Mouse (Mus musculus) CH12.LX (cell line): ENCODE results near the gene Gas2l2. TPM values are rescaled to one million over a fixed set of nuclear protein-coding genes. Genes with fewer than 3 reads are reported as not detected.

ENCODE experiments used
- DNase-seq: peaks from one replicate; pipeline ENCODE4 v3.0.0-alpha.2; 2013; ENCODE audit errors: extremely low read depth
- H3K27ac ChIP-seq: 2 replicates; pipeline ENCODE4 v1.5.1; 2012; ENCODE audit warnings: low read depth, mild to moderate bottlenecking, control low read depth, moderate library complexity; ENCODE audit not compliant: insufficient read depth
- H3K27me3 ChIP-seq: replicated peaks from 2 replicates; pipeline ENCODE3; 2012; ENCODE audit warnings: inconsistent platforms
- H3K36me3 ChIP-seq, 2 experiments: replicated peaks in 1 of 2; 2 replicates each; pipeline versions ENCODE3 to v1.6.1; 2012; ENCODE audit warnings: inconsistent platforms in 1 of 2, low read length in 1 of 2, mild to moderate bottlenecking in 1 of 2, mixed read lengths in 1 of 2, moderate library complexity in 1 of 2; ENCODE audit not compliant: control insufficient read depth in 1 of 2, insufficient read depth in 1 of 2
- H3K4me1 ChIP-seq, 2 experiments: 2 replicates each; pipeline ENCODE4 v1.6.1; 2012; ENCODE audit warnings: inconsistent platforms in 1 of 2, moderate library complexity in 1 of 2; ENCODE audit not compliant: insufficient read depth in 2 of 2, control insufficient read depth in 1 of 2
- H3K4me2 ChIP-seq: 2 replicates; pipeline ENCODE4 v1.6.1; 2012; ENCODE audit warnings: low read depth, mild to moderate bottlenecking, control low read depth; ENCODE audit not compliant: poor library complexity, insufficient read depth, severe bottlenecking
- H3K4me3 ChIP-seq, 3 experiments: fragments of 150-350 bp in 1 of 3; sonication (generic) in 1 of 3; replicated peaks in 1 of 3; 2 replicates each; pipeline versions ENCODE3 to v1.5.1; 2011 to 2012; ENCODE audit warnings: low read depth in 2 of 3, low read length in 2 of 3, mild to moderate bottlenecking in 2 of 3, moderate library complexity in 2 of 3, control low read depth in 1 of 3, improper control_type of control experiment in 1 of 3, inconsistent platforms in 1 of 3, mixed read lengths in 1 of 3; ENCODE audit not compliant: poor library complexity in 1 of 3
- H3K79me2 ChIP-seq: replicated peaks from 2 replicates; pipeline ENCODE4 v1.6.1; 2012; ENCODE audit warnings: mild to moderate bottlenecking, moderate library complexity; ENCODE audit not compliant: control insufficient read depth, poor library complexity, insufficient read depth, severe bottlenecking; ENCODE audit errors: extremely low read depth
- H3K9ac ChIP-seq: 2 replicates; pipeline ENCODE4 v1.6.1; 2012; ENCODE audit warnings: low read depth, mild to moderate bottlenecking, control low read depth, moderate library complexity; ENCODE audit not compliant: insufficient read depth
- H3K9me3 ChIP-seq: replicated peaks from 2 replicates; pipeline ENCODE3; 2012; ENCODE audit warnings: low read length, inconsistent platforms, mixed read lengths
- BHLHE40 ChIP-seq: IDR thresholded peaks from 2 replicates; pipeline ENCODE4 v1.6.1; 2011; ENCODE audit warnings: mild to moderate bottlenecking, low read depth, low read length, improper control_type of control experiment
- CHD2 ChIP-seq: IDR thresholded peaks from 2 replicates; pipeline ENCODE4 v1.6.1; 2011; ENCODE audit warnings: low read length, improper control_type of control experiment
- E2F4 ChIP-seq: IDR thresholded peaks from 2 replicates; pipeline ENCODE4 v1.6.1; 2011; ENCODE audit warnings: low read depth, low read length, improper control_type of control experiment; ENCODE audit not compliant: insufficient replicate concordance
- ETS1 ChIP-seq: conservative IDR thresholded peaks from 2 replicates; pipeline ENCODE4 v1.6.1; 2012; ENCODE audit warnings: low read depth, mild to moderate bottlenecking, inconsistent platforms, low read length, improper control_type of control experiment, moderate library complexity
- JUN ChIP-seq: IDR thresholded peaks from 2 replicates; pipeline ENCODE4 v1.6.1; 2011; ENCODE audit warnings: low read depth, mild to moderate bottlenecking, low read length, improper control_type of control experiment, moderate library complexity; ENCODE audit not compliant: insufficient read depth
- MEF2A ChIP-seq: IDR thresholded peaks from 2 replicates; pipeline ENCODE4 v1.6.1; 2014; ENCODE audit warnings: low read depth, mild to moderate bottlenecking, inconsistent platforms, low read length, improper control_type of control experiment, borderline replicate concordance
- NELFE ChIP-seq: IDR thresholded peaks from 2 replicates; pipeline ENCODE4 v1.6.1; 2011; ENCODE audit warnings: low read depth, low read length, improper control_type of control experiment
- POLR2A ChIP-seq: IDR thresholded peaks from 2 replicates; pipeline ENCODE4 v1.6.1; 2011; ENCODE audit warnings: low read depth, mild to moderate bottlenecking, improper control_type of control experiment, low read length
- RCOR1 ChIP-seq: conservative IDR thresholded peaks from 2 replicates; pipeline ENCODE4 v1.6.1; 2012; ENCODE audit warnings: low read depth, mild to moderate bottlenecking, inconsistent platforms, low read length, improper control_type of control experiment
- TCF12 ChIP-seq: IDR thresholded peaks from 2 replicates; pipeline ENCODE4 v1.6.1; 2014; ENCODE audit warnings: low read depth, mild to moderate bottlenecking, inconsistent platforms, low read length, improper control_type of control experiment
- USF1 ChIP-seq: IDR thresholded peaks from 2 replicates; pipeline ENCODE4 v1.6.1; 2014; ENCODE audit warnings: low read depth, mild to moderate bottlenecking, inconsistent platforms, low read length, improper control_type of control experiment
- USF2 ChIP-seq: conservative IDR thresholded peaks from 2 replicates; pipeline ENCODE4 v1.6.1; 2011; ENCODE audit warnings: low read depth, low read length, improper control_type of control experiment
- dilution Hi-C: fragments of 300-500 bp; cut with MboI; formaldehyde crosslinking; loops from 2 replicates; pipeline ENCODE4 v1.14.3; 2020; ENCODE audit warnings: low sequenced_read_pairs; ENCODE audit not compliant: extremely low pct_unique_long_range_greater_than_20kb, extremely low pct_ligation_motif_present
- in situ Hi-C: fragments of 300-500 bp; cut with MboI; formaldehyde crosslinking; loops from 3 replicates; pipeline ENCODE4 v1.14.3; 2019; ENCODE audit warnings: low sequenced_read_pairs, low pct_ligation_motif_present, low pct_unique_long_range_greater_than_20kb, mixed read lengths
- polyA plus RNA-seq: library from polyadenylated mRNA; unstranded; fragments of >175 nt; gene quantifications from 2 replicates; pipeline ENCODE4 v1.2.1, GENCODE M21; 2012; ENCODE audit warnings: low read depth; ENCODE audit not compliant: insufficient read length
- total RNA-seq, 2 experiments: library from RNA; depleted of rRNA; stranded (reverse); fragments of 300-350 nt in 1 of 2; fragments of >200 nt in 1 of 2; gene quantifications; 2 replicates each; pipeline ENCODE4 v1.2.3; 2012 to 2014

The Gas2l2 gene
- total and polyA plus RNA-seq, 3 experiments: not detected

- Histone ChIP-seq H3K4me1 (peaks cover 17 to 33% of the 10 kb centered on the region in 2 experiments), H3K36me3 (peaks cover 0 to 5% of the 10 kb centered on the region in 2 experiments), H3K9ac (no peak overlapping the region), H3K27me3 (peaks cover 35% of the 10 kb centered on the region), H3K4me2 (no peak overlapping the region), H3K79me2 (no peaks in the 10 kb centered on the region), H3K9me3 (no peaks in the 10 kb centered on the region), H3K4me3 (no peak overlapping the region), H3K27ac (no peak overlapping the region)
- dilution Hi-C loops (no loop called here), in situ Hi-C loops (loop anchor here (25.0 kb wide), 1 partner anchor 498 kb away; the partner anchor contains the start of genes Nle1 and Unc45b)
- TF ChIP-seq BHLHE40 (0 out of 2 replicates have a peak, but pooled peaks have one; percentile 8), TCF12 (peak; percentile 0; the same call in 1 of the 2 replicates), NELFE (no peak)
- no peak for DNase-seq
Observed at GRCm38 (mm10) chr11:83410510-83410909, 18.7 kb downstream of the Gas2l2 start.

GRCm38 (mm10) chr11:83409792-83410291 lies 19.4 kb downstream of the Gas2l2 start:
- in situ Hi-C loops: loop anchor here (25.0 kb wide), 1 partner anchor 498 kb away; the partner anchor contains the start of genes Nle1 and Unc45b
- peaks cover 17 to 35% of the 10 kb centered on the region in 2 experiments for H3K4me1 ChIP-seq
- no peak overlapping the region for H3K27ac ChIP-seq
- H3K79me2 ChIP-seq: no peaks in the 10 kb centered on the region
- DNase-seq: no peak
- dilution Hi-C loops: no loop called here
- H3K4me2 ChIP-seq: peak overlapping the region; percentile 22
- H3K9ac ChIP-seq: peak overlapping the region; percentile 17; the same call in 1 of the 2 replicates
- TF ChIP-seq MEF2A (no peak), JUN (no peak)
- H3K36me3 ChIP-seq: peaks cover 0 to 10% of the 10 kb centered on the region in 2 experiments
- peak overlapping the region in 1 of 3 experiments; percentile 51 for H3K4me3 ChIP-seq
- H3K27me3 ChIP-seq: peaks cover 35% of the 10 kb centered on the region
- H3K9me3 ChIP-seq: no peaks in the 10 kb centered on the region

DNA sequence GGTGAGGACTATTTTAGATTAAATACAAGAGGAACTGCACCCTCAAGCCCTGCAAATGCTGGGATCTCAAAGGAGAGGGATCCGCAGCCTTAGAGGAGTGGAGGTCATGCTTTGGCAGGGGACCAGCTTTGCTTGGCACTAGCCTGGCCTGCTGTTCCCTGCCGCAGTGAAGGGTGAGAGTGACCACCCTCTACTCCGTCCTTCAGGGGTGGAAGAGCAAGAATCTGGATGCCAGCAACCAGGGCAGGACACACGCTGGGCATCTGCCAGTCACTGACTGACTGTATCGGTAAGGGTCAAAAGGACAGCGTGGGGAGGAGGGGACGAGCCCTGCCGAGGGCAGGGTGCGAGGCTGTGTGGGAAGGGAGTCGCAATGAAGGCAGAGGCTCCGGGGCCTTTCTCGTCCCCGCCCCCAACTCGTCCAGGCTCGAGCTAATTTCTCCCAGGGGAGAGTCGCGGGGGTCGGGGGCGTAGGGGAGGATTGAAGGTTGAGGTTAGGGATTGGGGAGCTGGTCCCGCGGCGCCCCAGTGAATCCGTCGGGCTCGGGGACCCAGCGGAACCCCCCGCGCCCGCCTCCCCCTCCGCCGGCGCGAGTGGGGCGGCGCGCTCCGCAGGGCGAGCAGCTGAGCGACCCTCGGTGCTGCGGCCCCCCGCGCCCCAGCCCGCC lies 20.0 kb downstream of the Gas2l2 start, which contains the start of gene Rasl10b:
Rasl10b (plus strand) TSS at position 51 of the 668 bp plus-strand sequence.
- in situ Hi-C loops: loop anchor here (25.0 kb wide), 1 partner anchor 497 kb away; the partner anchor contains the start of genes Nle1 and Unc45b
- dilution Hi-C loops: no loop called here
- Histone ChIP-seq H3K79me2 (no peaks in the 10 kb centered on the region), H3K9me3 (no peaks in the 10 kb centered on the region), H3K4me3 (peak within 1 kb of the TSS in 1 of 3 experiments; percentile 51), H3K4me2 (peak within 1 kb of the TSS; percentile 22), H3K4me1 (peaks cover 17 to 35% of the 10 kb centered on the region in 2 experiments)
- TF ChIP-seq USF2 (no peak), RCOR1 (no peak), ETS1 (no peak), POLR2A (no peak), NELFE (no peak), USF1 (no peak), E2F4 (no peak), CHD2 (no peak; the same call in 1 of the 2 replicates)
- TF ChIP-seq, all 38 proteins: peak for 0
- DNase-seq: no peak
- H3K27ac ChIP-seq: no peak within 1 kb of the TSS
- peaks cover 5 to 15% of the 10 kb centered on the region in 2 experiments for H3K36me3 ChIP-seq
- H3K27me3 ChIP-seq: peaks cover 31% of the 10 kb centered on the region
- H3K9ac ChIP-seq: peak within 1 kb of the TSS; percentile 17; the same call in 1 of the 2 replicates
